In genomic region chr16:34571931-34572405, GRCm38 (mm10) we compare ENCODE assay signal across 8 mouse cellular contexts. TPM values are rescaled to one million over a fixed set of nuclear protein-coding genes. Genes with fewer than 3 reads are reported as not detected.
DNase-seq lines count a peak whose midpoint lies in the region; ATAC-seq lines count a peak whose summit lies in the region.

No protein-coding gene starts in this region.

- H3K4me2 ChIP-seq in embryonic facial prominence, embryonic 15.5 days (replicated peaks), result peak overlapping the region; percentile 90
- H3K4me2 ChIP-seq in hindbrain, embryonic 16.5 days (ENCODE audit: low read length), result peak overlapping the region; percentile 83

- no peak overlapping the region for H3K27ac ChIP-seq in embryonic facial prominence, embryonic 15.5 days (replicated peaks)
- no peak overlapping the region; the same call in 1 of the 2 replicates for H3K27ac ChIP-seq in hindbrain, embryonic 16.5 days (ENCODE audit: low read depth, low read length)
- peak overlapping the region; percentile 99 for H3K27ac ChIP-seq in midbrain, embryonic 10.5 days (replicated peaks)

- 2% methylated on average over 10 of the region's 10 CpGs for WGBS in embryonic facial prominence, embryonic 15.5 days
- WGBS in hindbrain, embryonic 16.5 days, result 0% methylated on average over 10 of the region's 10 CpGs
- 0% methylated on average over 10 of the region's 10 CpGs for WGBS in midbrain, embryonic 10.5 days

- no peaks in the 10 kb centered on the region for H3K27me3 ChIP-seq in embryonic facial prominence, embryonic 15.5 days
- no peaks in the 10 kb centered on the region for H3K27me3 ChIP-seq in hindbrain, embryonic 16.5 days (replicated peaks; ENCODE audit: control insufficient read depth, insufficient read depth, low read length)
- H3K27me3 ChIP-seq in midbrain, embryonic 10.5 days (ENCODE audit: low read depth, poor library complexity, severe bottlenecking), result peaks cover 10% of the 10 kb centered on the region

- no peaks in the 10 kb centered on the region for H3K9me3 ChIP-seq in embryonic facial prominence, embryonic 15.5 days (replicated peaks)
- no peaks in the 10 kb centered on the region for H3K9me3 ChIP-seq in hindbrain, embryonic 16.5 days (ENCODE audit: control insufficient read depth, low read length)
- H3K9me3 ChIP-seq in midbrain, embryonic 10.5 days (replicated peaks), result no peaks in the 10 kb centered on the region

- H3K9ac ChIP-seq in embryonic facial prominence, embryonic 15.5 days, result 0 out of 2 replicates have a peak overlapping the region, but pooled peaks have one; percentile 93
- peak overlapping the region; percentile 99 for H3K9ac ChIP-seq in hindbrain, embryonic 16.5 days (ENCODE audit: low read depth, low read length)

- DNase-seq in right cerebral cortex, postnatal 10 days (ENCODE audit: low spot score in 2 of 2), result peak; percentile 40 to 47
- DNase-seq in right cerebral cortex, adult 2 months (ENCODE audit: low spot score in 2 of 2), result no peak
- peak; percentile 63 for DNase-seq in midbrain, embryonic 10.5 days (ENCODE audit: low spot score)
- no peak for DNase-seq in layer of hippocampus, adult 9-10 months (ENCODE audit: low spot score)
- no peak for DNase-seq in left cerebral cortex, postnatal 14 days (ENCODE audit: low spot score in 2 of 2)

- peaks cover 19% of the 10 kb centered on the region for H3K4me1 ChIP-seq in embryonic facial prominence, embryonic 15.5 days
- H3K4me1 ChIP-seq in hindbrain, embryonic 16.5 days (ENCODE audit: control insufficient read depth, insufficient read depth, low read depth, low read length), result peaks cover 18% of the 10 kb centered on the region
- peaks cover 38% of the 10 kb centered on the region for H3K4me1 ChIP-seq in midbrain, embryonic 10.5 days

- peak overlapping the region; percentile 84 for H3K4me3 ChIP-seq in embryonic facial prominence, embryonic 15.5 days (replicated peaks)
- H3K4me3 ChIP-seq in hindbrain, embryonic 16.5 days (ENCODE audit: low read length), result peak overlapping the region; percentile 96
- peak overlapping the region; percentile 96 for H3K4me3 ChIP-seq in midbrain, embryonic 10.5 days

- intact Hi-C loops in left cerebral cortex, postnatal 14 days (cut with DNase I), result loop anchor here (5.0 kb wide), 3 partner anchors 40 to 230 kb away; no protein-coding TSS in a partner anchor

- H3K36me3 ChIP-seq in embryonic facial prominence, embryonic 15.5 days, result no peaks in the 10 kb centered on the region
- no peaks in the 10 kb centered on the region for H3K36me3 ChIP-seq in hindbrain, embryonic 16.5 days (ENCODE audit: control insufficient read depth, insufficient read depth, low read length)
- peaks cover 12% of the 10 kb centered on the region for H3K36me3 ChIP-seq in midbrain, embryonic 10.5 days

- no peak for ATAC-seq in embryonic facial prominence, embryonic 15.5 days (ENCODE audit: insufficient number of reproducible peaks, low FRiP score, low TSS enrichment, low read depth)
- ATAC-seq in hindbrain, embryonic 16.5 days, result peak; percentile 3; the same call in 1 of the 2 replicates
- no peak for ATAC-seq in erythroblast, adult 5-6 weeks (replicated peaks; ENCODE audit: low FRiP score, poor library complexity, severe bottlenecking)

RNA-seq across cellular contexts. Expression of gene Kalrn, which starts 1.4 kb away (rescaled TPM):
- polyA plus RNA-seq in embryonic facial prominence, embryonic 15.5 days (2015; fragmentation: Nextera tagmentation; extraction: Ambion mirVana), result 12.7 and 14.3 TPM in 2 replicates
- 20.9 and 23.3 TPM in 2 replicates for polyA plus RNA-seq in hindbrain, embryonic 16.5 days (2015; fragmentation: Nextera tagmentation; extraction: Ambion mirVana)
- polyA plus RNA-seq in midbrain, embryonic 10.5 days (2016; fragmentation: Nextera tagmentation; extraction: Ambion mirVana), result 11.3 and 16.8 TPM in 2 replicates
- total RNA-seq in erythroblast, adult 5-6 weeks (2015; ENCODE audit: low replicate concordance), result not detected in 2 replicates
- total RNA-seq in erythroblast, adult 5-6 weeks (2017; ENCODE audit: low replicate concordance), result 0.84 and 0.94 TPM in 2 replicates
- total RNA-seq in left cerebral cortex, postnatal 14 days (2021), result 100 to 1,000 TPM; 431 to 495 TPM

Comparison
In these comparisons a context has a peak if more than half of its experiments do, and no peak if none do; other contexts are left out.
1. DNase-seq: peak in right cerebral cortex, postnatal 10 days (2 of 2) and midbrain, embryonic 10.5 days (single experiment); none in right cerebral cortex, adult 2 months (0 of 2), layer of hippocampus, adult 9-10 months (single experiment) and left cerebral cortex, postnatal 14 days (0 of 2).
2. Peak in every context shown above with its lines, with median percentiles within 50 percentile points of each other: H3K4me3 ChIP-seq.